Mouse (Mus musculus): ENCODE measurements around the gene Tigit. TPM values are rescaled to one million over a fixed set of nuclear protein-coding genes. Genes with fewer than 3 reads are reported as not detected.

The Tigit gene
- polyA plus RNA-seq, 1 experiment from 2014 or later = not detected

GRCm38 (mm10) chr16:43695852-43696251 is 31.9 kb upstream of the Tigit start:
- no peaks in the 10 kb centered on the region for H3K27me3 ChIP-seq (replicated peaks)
- H3K4me3 ChIP-seq = no peak overlapping the region
- no peak overlapping the region for H3K9ac ChIP-seq
- H3K9me3 ChIP-seq = no peaks in the 10 kb centered on the region
- no peaks in the 10 kb centered on the region for H3K4me1 ChIP-seq
- H3K36me3 ChIP-seq = no peaks in the 10 kb centered on the region
- no peak for ATAC-seq (ENCODE audit: low FRiP score, low read depth)
- H3K27ac ChIP-seq = no peak overlapping the region
- no peak overlapping the region for H3K4me2 ChIP-seq (replicated peaks)
- WGBS = 83% methylated on average over 7 of the region's 7 CpGs

GRCm38 (mm10) chr16:43694104-43694503 is 30.2 kb upstream of the Tigit start:
- no peaks in the 10 kb centered on the region for H3K27me3 ChIP-seq (replicated peaks)
- H3K4me1 ChIP-seq = no peaks in the 10 kb centered on the region
- no peak overlapping the region for H3K9ac ChIP-seq
- ATAC-seq (ENCODE audit: low FRiP score, low read depth) = no peak
- no peak overlapping the region for H3K4me2 ChIP-seq (replicated peaks)
- WGBS = 92% methylated on average over 11 of the region's 11 CpGs
- no peak overlapping the region for H3K4me3 ChIP-seq
- no peak overlapping the region for H3K27ac ChIP-seq
- no peaks in the 10 kb centered on the region for H3K36me3 ChIP-seq
- H3K9me3 ChIP-seq = no peaks in the 10 kb centered on the region

GRCm38 (mm10) chr16:43692611-43693010 is 28.7 kb upstream of the Tigit start:
- no peaks in the 10 kb centered on the region for H3K4me1 ChIP-seq
- H3K9ac ChIP-seq = no peak overlapping the region
- no peaks in the 10 kb centered on the region for H3K27me3 ChIP-seq (replicated peaks)
- no peaks in the 10 kb centered on the region for H3K9me3 ChIP-seq
- no peak overlapping the region for H3K27ac ChIP-seq
- 92% methylated on average over 4 of the region's 4 CpGs for WGBS
- ATAC-seq (ENCODE audit: low FRiP score, low read depth) = no peak
- no peaks in the 10 kb centered on the region for H3K36me3 ChIP-seq
- no peak overlapping the region for H3K4me2 ChIP-seq (replicated peaks)
- no peak overlapping the region for H3K4me3 ChIP-seq

- Histone ChIP-seq H3K4me2 (replicated peaks) (no peak overlapping the region), H3K27me3 (replicated peaks) (no peaks in the 10 kb centered on the region), H3K36me3 (no peaks in the 10 kb centered on the region), H3K27ac (no peak overlapping the region), H3K4me1 (no peaks in the 10 kb centered on the region), H3K9me3 (no peaks in the 10 kb centered on the region), H3K9ac (no peak overlapping the region), H3K4me3 (no peak overlapping the region)
- WGBS = 96% methylated on average over 5 of the region's 5 CpGs
- no peak for ATAC-seq (ENCODE audit: low FRiP score, low read depth)
These were observed 27.8 kb upstream of the Tigit start for GRCm38 (mm10) chr16:43691741-43692140.

GRCm38 (mm10) chr16:43690912-43691311 is 27.0 kb upstream of the Tigit start:
- Histone ChIP-seq H3K36me3 (no peaks in the 10 kb centered on the region), H3K4me2 (replicated peaks) (no peak overlapping the region), H3K9me3 (no peaks in the 10 kb centered on the region), H3K4me1 (no peaks in the 10 kb centered on the region), H3K9ac (no peak overlapping the region), H3K27ac (no peak overlapping the region), H3K27me3 (replicated peaks) (no peaks in the 10 kb centered on the region), H3K4me3 (no peak overlapping the region)
- WGBS = 89% methylated on average over 2 of the region's 2 CpGs
- ATAC-seq (ENCODE audit: low FRiP score, low read depth) = no peak

- H3K27ac ChIP-seq = no peak overlapping the region
- no peak for ATAC-seq (ENCODE audit: low FRiP score, low read depth)
- no peaks in the 10 kb centered on the region for H3K27me3 ChIP-seq (replicated peaks)
- H3K4me2 ChIP-seq (replicated peaks) = no peak overlapping the region
- H3K36me3 ChIP-seq = no peaks in the 10 kb centered on the region
- H3K9ac ChIP-seq = no peak overlapping the region
- H3K4me1 ChIP-seq = no peaks in the 10 kb centered on the region
- no peaks in the 10 kb centered on the region for H3K9me3 ChIP-seq
- no peak overlapping the region for H3K4me3 ChIP-seq
- WGBS = 90% methylated on average over 3 of the region's 3 CpGs
These were observed 26.3 kb upstream of the Tigit start for GRCm38 (mm10) chr16:43690211-43690690.

- no peak for ATAC-seq (ENCODE audit: low FRiP score, low read depth)
- no peak overlapping the region for H3K9ac ChIP-seq
- no peak overlapping the region for H3K4me2 ChIP-seq (replicated peaks)
- no peaks in the 10 kb centered on the region for H3K4me1 ChIP-seq
- H3K27me3 ChIP-seq (replicated peaks) = no peaks in the 10 kb centered on the region
- no peaks in the 10 kb centered on the region for H3K36me3 ChIP-seq
- no peaks in the 10 kb centered on the region for H3K9me3 ChIP-seq
- no peak overlapping the region for H3K4me3 ChIP-seq
- no peak overlapping the region for H3K27ac ChIP-seq
- WGBS = 93% methylated on average over 2 of the region's 2 CpGs
These were observed 24.0 kb upstream of the Tigit start for GRCm38 (mm10) chr16:43687968-43688367.

- no peak overlapping the region for H3K4me3 ChIP-seq
These were observed 10.5 kb upstream of the Tigit start for GRCm38 (mm10) chr16:43674400-43674799.

GRCm38 (mm10) chr16:43672697-43673096 is 8.8 kb upstream of the Tigit start:
- Histone ChIP-seq H3K9ac (no peak overlapping the region), H3K4me1 (no peaks in the 10 kb centered on the region), H3K4me3 (no peak overlapping the region), H3K9me3 (no peaks in the 10 kb centered on the region), H3K4me2 (replicated peaks) (no peak overlapping the region), H3K27ac (no peak overlapping the region), H3K36me3 (no peaks in the 10 kb centered on the region), H3K27me3 (replicated peaks) (no peaks in the 10 kb centered on the region)
- ATAC-seq (ENCODE audit: low FRiP score, low read depth) = no peak

More at GRCm38 (mm10) chr16:43674400-43674799, 10.5 kb upstream of the Tigit start:
- Histone ChIP-seq H3K4me1 (no peaks in the 10 kb centered on the region), H3K36me3 (no peaks in the 10 kb centered on the region), H3K9ac (no peak overlapping the region), H3K4me2 (replicated peaks) (no peak overlapping the region), H3K9me3 (no peaks in the 10 kb centered on the region), H3K27ac (no peak overlapping the region), H3K27me3 (replicated peaks) (no peaks in the 10 kb centered on the region)
- 72% methylated on average over 3 of the region's 3 CpGs for WGBS
- no peak for ATAC-seq (ENCODE audit: low FRiP score, low read depth)

- WGBS = 97% methylated on average over 1 of the region's 1 CpGs
These were observed 8.0 kb upstream of the Tigit start for GRCm38 (mm10) chr16:43671972-43672371.

GRCm38 (mm10) chr16:43668294-43668693 is 4.3 kb upstream of the Tigit start:
- Histone ChIP-seq H3K27ac (no peak overlapping the region), H3K4me3 (no peak overlapping the region), H3K4me1 (no peaks in the 10 kb centered on the region), H3K9me3 (no peaks in the 10 kb centered on the region), H3K9ac (no peak overlapping the region), H3K36me3 (no peaks in the 10 kb centered on the region), H3K4me2 (replicated peaks) (no peak overlapping the region), H3K27me3 (replicated peaks) (no peaks in the 10 kb centered on the region)
- ATAC-seq (ENCODE audit: low FRiP score, low read depth) = no peak
- 97% methylated on average over 3 of the region's 3 CpGs for WGBS

More at GRCm38 (mm10) chr16:43671972-43672371, 8.0 kb upstream of the Tigit start:
- Histone ChIP-seq H3K9me3 (no peaks in the 10 kb centered on the region), H3K27ac (no peak overlapping the region), H3K4me3 (no peak overlapping the region), H3K4me1 (no peaks in the 10 kb centered on the region), H3K9ac (no peak overlapping the region), H3K36me3 (no peaks in the 10 kb centered on the region), H3K27me3 (replicated peaks) (no peaks in the 10 kb centered on the region), H3K4me2 (replicated peaks) (no peak overlapping the region)
- no peak for ATAC-seq (ENCODE audit: low FRiP score, low read depth)

- H3K4me2 ChIP-seq (replicated peaks) = no peak overlapping the region
These were observed 915 bp upstream of the Tigit start for GRCm38 (mm10) chr16:43664861-43665260.

GRCm38 (mm10) chr16:43662124-43663004 is 1.6 kb downstream of the Tigit start:
- no peak for ATAC-seq (ENCODE audit: low FRiP score, low read depth)
- Histone ChIP-seq H3K27ac (no peak overlapping the region), H3K36me3 (no peaks in the 10 kb centered on the region), H3K9ac (no peak overlapping the region), H3K4me2 (replicated peaks) (no peak overlapping the region), H3K4me1 (no peaks in the 10 kb centered on the region), H3K27me3 (replicated peaks) (no peaks in the 10 kb centered on the region), H3K9me3 (no peaks in the 10 kb centered on the region), H3K4me3 (no peak overlapping the region)
- WGBS = 87% methylated on average over 10 of the region's 10 CpGs

More at GRCm38 (mm10) chr16:43664861-43665260, 915 bp upstream of the Tigit start:
- Histone ChIP-seq H3K27ac (no peak overlapping the region), H3K4me3 (no peak overlapping the region), H3K9ac (no peak overlapping the region), H3K9me3 (no peaks in the 10 kb centered on the region), H3K4me1 (no peaks in the 10 kb centered on the region), H3K36me3 (no peaks in the 10 kb centered on the region), H3K27me3 (replicated peaks) (no peaks in the 10 kb centered on the region)
- no peak for ATAC-seq (ENCODE audit: low FRiP score, low read depth)

Measured in neural tube, embryonic 12.5 days (tissue).